Mouse (Mus musculus): ENCODE measurements around the gene C1qbp.

C1qbp gene

GRCm38 (mm10) chr11:70982557-70983228, at the start of gene C1qbp:
Gene C1qbp, minus strand, starts transcription at chr11:70983026.
- peak; percentile 88 for DNase-seq (ENCODE audit: low spot score)

DNA sequence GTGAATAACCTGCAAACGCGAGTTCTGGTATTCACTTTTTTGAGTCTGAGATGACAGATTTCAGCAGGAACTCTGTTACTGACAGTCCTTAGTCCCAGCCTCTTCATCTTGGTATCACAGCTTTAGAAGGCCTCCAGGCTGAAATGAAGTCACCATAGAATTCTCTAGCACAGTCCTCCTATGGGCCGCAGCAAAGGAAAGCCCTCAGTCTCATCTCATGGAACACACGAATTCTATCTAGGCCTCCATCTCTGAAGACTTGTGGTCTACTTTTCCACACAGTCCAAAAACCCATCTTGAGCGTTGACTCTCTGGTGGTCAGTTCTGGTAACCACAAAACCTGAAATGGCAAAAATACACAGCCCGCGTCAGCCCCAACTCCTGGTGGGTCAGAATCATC, 49.2 kb upstream of the C1qbp start:
- no peak for DNase-seq (ENCODE audit: low spot score)

- DNase-seq (ENCODE audit: low spot score): no peak
Observed at GRCm38 (mm10) chr11:71029403-71030118, 46.7 kb upstream of the C1qbp start.

DNA sequence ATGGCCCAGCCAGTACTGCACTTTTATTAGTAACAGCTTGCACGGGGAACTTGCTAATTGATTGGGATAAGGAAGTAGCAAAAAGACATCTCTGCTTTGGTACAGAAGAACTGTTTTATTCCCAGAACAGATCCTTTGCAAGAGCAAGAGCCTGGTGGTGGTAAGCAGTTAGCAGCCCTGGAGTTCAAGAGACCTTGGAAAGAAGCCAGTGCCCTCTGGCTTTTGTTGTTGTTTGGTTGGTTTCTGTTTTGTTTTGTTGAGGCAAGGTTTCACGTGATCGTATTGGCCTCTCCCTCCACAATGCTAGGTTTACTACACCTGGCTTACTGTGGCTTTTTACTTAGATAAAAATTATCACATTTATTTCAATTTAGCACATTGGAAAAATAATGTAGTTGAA, 45.5 kb upstream of the C1qbp start:
- DNase-seq (ENCODE audit: low spot score): no peak

GRCm38 (mm10) chr11:71019201-71020068, 36.6 kb upstream of the C1qbp start, which contains the start of the genes Mis12 and Derl2:
Gene Mis12, plus strand, starts transcription at chr11:71019611.
Gene Derl2, minus strand, starts transcription at chr11:71019841.
- peak; percentile 95 for DNase-seq (ENCODE audit: low spot score)

DNA sequence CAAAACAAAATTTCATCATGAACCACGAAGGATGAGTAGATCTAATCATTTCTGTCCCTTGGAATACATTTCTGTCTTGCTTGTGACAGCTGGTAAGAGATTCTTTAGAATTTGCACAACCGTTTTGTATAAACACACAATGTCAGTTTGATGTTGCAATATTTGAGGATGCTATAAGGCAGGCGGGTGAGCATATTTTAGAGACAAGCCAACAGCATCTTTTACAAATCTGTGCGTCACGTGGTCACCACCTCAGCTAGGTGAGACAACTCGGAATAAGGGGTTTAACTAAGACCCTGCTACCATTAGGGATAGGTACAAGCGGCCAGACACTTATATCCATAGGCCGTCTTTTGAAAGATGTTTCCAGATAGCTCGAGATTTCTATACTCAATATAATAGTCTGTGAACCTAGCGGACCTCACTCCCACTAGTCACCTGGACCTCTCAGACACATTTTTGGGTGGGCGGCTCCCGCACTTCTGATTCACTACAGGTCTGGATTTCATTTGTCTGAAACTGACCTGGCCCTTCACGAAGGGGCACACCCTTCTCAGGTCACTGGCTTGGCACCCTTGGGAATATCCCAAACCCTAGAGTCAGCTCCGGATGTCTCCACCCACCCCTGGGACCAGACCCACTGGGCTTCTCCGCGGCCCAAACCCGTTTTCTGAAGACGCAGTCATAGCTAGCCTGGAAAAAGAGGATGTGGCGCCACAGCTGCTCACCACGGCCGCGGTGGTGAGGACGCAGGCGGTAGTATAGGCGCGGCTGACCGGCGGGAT, 35.8 kb upstream of the C1qbp start:
- DNase-seq (ENCODE audit: low spot score): no peak

GRCm38 (mm10) chr11:71017051-71017450, 34.2 kb upstream of the C1qbp start:
- no peak for DNase-seq (ENCODE audit: low spot score)

- no peak for DNase-seq (ENCODE audit: low spot score)
Observed at GRCm38 (mm10) chr11:71012743-71013142, 29.9 kb upstream of the C1qbp start.

- DNase-seq (ENCODE audit: low spot score): no peak
Observed at GRCm38 (mm10) chr11:71008321-71008720, 25.5 kb upstream of the C1qbp start.

DNA sequence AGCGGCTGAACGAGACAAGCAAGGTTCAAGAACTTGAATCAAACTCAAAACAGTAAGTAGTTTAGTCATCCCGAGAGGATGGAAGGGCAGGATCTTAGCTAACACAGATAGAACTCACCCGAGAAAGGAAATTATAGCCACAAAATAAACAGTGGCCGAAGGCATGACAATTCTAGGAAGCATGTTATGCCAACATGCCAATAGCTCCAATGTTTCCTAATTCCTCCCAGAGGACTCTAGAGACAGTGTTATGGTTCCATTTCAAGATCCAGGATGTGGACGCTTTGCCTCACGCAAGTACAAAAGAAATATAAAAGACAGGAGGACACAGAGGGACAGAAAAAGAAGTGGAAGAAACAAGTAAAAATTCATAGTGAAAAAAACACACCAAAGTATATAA, 25.0 kb upstream of the C1qbp start:
- DNase-seq (ENCODE audit: low spot score): no peak

DNA sequence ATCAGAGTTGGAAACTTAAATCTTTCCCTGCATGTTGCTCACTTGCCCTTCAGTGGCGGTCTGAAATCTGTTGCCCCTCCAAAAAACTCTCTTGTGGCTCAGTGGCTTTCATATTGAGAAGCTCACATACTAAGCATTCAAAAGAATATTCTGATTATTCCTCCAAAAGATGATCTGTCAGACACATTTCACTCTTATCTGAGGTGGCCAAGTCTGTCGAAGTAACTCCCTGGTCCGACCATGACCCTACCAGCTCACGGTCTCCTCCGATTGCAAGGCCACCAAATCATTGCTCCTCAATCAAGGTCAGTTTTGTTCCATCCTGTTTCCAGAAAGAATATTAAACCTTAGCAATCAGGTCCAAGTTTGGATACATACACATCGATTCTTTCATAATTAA, 24.2 kb upstream of the C1qbp start:
- no peak for DNase-seq (ENCODE audit: low spot score)

DNA sequence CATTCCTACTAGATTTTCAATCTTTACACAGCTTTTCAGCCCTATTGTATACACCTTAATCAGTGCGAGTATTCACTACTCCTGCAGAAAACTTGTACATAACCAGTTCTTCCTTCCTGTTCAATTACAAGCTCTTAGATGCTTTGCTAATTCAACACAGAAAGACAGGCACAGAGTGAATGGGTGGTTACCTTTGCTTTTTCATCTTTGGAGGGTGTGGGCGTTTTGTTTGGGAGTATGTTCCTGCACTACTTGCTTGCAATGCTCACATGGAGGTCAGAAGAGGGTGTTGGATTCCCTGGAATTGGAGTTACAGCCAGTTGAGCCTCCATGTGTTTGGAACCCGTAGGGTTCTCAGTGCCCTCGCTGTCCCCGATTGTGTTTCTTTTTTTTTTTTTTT, 22.2 kb upstream of the C1qbp start:
- DNase-seq (ENCODE audit: low spot score): no peak

- peak; percentile 82 for DNase-seq (ENCODE audit: low spot score)
Observed at GRCm38 (mm10) chr11:71004316-71004773, 21.5 kb upstream of the C1qbp start, which contains the start of gene Dhx33. Gene Dhx33, minus strand, starts transcription at chr11:71004437.

- DNase-seq (ENCODE audit: low spot score): no peak
Observed at GRCm38 (mm10) chr11:71003611-71004315, 20.9 kb upstream of the C1qbp start.

DNA sequence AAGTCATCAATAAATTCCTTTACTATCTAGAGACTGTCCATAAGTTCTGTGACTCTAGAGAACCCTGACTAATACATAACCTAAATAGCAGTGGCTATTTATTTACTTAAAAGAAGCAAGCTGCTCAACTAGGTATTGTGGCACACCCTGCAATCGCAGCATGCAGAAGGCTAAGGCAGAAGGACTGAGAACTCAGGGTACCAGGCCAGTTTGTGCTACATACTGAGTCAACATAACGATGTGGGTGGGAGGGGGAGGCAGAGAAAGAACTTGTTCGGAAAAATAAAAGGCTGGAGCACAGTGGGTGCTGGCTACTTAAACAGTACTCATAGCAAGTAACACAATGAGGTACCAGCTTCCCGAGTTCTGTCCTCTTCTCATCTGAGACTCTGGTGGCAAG, 18.3 kb upstream of the C1qbp start:
- DNase-seq (ENCODE audit: low spot score): no peak

- no peak for DNase-seq (ENCODE audit: low spot score)
Observed at GRCm38 (mm10) chr11:70982030-70982429, 796 bp downstream of the C1qbp start.

DNA sequence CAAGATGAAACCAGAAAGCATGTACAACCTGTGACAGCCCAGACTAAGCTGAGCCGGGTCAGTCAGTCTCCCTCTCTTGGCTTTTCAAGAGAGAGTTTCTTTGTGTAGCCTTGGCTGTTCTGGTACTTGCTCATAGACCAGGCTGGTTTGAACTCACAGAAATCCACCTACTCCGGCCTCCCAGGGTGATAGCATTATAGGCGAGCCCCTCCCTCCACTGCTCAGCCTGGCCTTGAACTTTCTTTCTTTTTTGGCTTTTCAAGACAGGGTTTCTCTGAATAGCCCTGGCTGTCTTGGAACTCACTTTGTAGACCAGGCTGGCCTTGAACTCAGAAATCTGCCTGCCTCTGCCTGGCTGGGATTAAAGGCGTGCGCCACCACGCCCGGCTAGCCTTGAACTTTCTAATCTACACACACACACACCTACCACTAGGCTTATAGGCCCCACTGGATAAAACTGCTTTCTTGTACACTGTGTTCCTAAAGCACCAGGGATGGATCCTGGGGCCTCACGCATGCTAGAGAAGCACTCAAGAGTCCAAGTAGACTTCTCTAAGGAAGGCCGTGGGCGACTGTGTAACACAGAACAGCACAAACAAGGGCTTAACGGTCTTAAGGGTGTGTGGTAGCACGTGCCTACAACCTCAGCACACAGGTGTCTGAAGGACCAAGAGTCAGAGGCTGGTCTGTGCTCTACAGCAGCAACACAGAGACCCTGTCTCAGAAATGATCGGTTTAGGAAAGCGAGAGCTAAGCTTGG, 1.9 kb downstream of the C1qbp start:
- no peak for DNase-seq (ENCODE audit: low spot score)

- DNase-seq (ENCODE audit: low spot score): no peak
Observed at GRCm38 (mm10) chr11:70980232-70980631, 2.6 kb downstream of the C1qbp start.

DNA sequence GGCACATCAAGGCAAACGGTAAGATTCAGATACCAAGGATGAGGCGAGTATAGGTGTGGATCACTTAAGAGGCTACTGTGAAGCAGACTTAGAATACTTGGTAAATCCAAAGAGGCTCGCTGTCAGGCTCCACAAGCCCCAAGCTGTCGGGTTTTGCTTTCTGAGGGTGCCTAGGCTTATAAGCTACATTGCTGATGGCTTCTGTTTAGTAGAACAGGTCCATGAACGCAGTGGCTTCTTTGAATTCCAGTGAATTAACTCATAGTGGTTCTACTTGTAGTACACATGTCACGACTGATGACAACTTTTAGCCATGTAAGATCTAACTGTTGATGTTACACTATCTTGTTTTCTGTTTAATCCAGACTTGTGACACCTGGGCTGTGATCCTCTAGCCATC, 5.5 kb downstream of the C1qbp start:
- no peak for DNase-seq (ENCODE audit: low spot score)

DNA sequence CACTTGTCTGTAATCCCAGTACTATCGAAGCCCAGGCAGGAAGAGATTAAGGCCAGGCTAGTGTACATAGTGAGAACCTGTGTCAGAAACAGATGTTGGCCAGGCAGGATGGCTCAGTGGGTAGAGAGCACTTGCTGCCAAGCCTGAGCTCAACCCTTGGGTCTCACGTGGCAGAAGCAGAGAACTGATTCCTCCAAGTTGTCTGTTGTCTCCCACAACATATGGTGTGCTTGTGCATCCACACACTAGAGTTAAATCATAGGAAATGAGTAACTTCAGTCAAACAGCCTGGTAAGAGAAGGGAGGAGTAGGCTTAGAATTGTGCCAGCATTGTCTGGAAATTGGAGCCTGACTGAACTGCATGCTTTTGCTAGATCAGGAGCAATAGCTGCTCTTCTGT, 7.6 kb downstream of the C1qbp start:
- DNase-seq (ENCODE audit: low spot score): no peak

All from spleen, adult 12 weeks (tissue).